Mouse (Mus musculus) thymus, postnatal 36 days (tissue): ENCODE data around the gene Epb41l2.

Experiments
- DNase-seq, 2 experiments: peaks; one replicate each; pipeline ENCODE4 v3.0.0; 2022; ENCODE audit warnings: mixed read lengths in 2 of 2

The Epb41l2 gene

GRCm38 (mm10) chr10:25401356-25401755 is 41.8 kb downstream of the Epb41l2 start:
- no peak for DNase-seq

DNA sequence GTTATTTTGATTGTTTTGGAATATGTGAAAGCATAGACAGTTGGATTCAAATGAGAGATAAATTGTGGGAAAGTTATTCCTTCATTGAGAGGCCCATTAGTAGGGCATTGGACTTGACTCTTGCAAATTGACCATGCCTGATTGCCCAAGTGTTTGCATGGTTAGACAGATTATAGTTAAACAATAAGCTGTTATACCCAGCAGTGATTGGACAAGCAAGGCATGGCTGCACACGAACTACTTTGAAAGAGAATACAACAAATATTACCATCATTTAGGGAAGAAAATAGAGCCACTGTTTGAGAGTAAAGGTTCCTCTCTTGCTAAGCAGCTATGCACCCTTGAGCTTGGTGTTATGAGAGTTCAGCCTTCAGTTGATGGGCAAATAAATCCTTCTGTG is 43.3 kb downstream of the Epb41l2 start:
- no peak for DNase-seq

- DNase-seq = peak in 1 of 2 experiments; percentile 14
Measured at GRCm38 (mm10) chr10:25403813-25404701, 44.5 kb downstream of the Epb41l2 start.

DNA sequence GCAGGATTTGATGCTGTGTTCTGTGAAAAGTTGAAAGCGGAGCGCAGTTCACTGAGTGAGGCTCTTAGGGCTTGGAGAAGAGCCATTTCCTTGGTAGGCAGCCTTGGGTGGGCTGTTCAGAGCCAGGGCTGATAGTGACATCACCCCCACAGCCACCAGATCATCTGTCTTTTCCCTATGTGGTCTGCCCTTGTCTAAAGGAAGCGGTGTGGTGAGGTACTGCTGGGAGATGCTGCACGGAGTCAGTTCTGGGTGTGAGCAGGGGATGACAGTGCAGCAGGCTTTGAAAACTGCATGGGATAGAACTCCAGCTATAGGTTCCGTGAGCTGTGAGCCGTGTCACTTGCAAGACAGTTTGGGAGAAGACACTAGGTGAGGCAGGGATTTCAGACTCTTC is 45.1 kb downstream of the Epb41l2 start:
- no peak for DNase-seq

DNA sequence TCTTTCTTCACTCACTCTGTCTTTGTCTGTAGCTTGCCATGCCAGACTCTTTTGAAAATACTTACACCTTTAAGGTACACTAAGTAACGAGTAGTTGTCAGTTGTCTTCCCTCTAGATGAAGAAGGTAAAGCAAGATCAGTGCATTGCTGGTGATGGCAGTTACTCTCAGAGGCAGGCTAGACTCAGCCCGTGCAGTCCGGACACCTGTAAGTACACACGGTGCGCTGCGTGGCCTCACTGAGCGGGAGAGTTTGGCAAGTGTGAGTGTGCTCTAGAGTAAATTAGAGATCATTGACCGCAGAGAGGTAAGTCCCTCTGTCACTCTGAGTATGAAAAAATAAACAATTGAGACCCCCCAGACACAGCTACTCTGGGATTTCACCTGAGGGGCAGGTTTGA is 46.0 kb downstream of the Epb41l2 start:
- DNase-seq = no peak

GRCm38 (mm10) chr10:25406695-25407094 is 47.1 kb downstream of the Epb41l2 start:
- DNase-seq = no peak

DNA sequence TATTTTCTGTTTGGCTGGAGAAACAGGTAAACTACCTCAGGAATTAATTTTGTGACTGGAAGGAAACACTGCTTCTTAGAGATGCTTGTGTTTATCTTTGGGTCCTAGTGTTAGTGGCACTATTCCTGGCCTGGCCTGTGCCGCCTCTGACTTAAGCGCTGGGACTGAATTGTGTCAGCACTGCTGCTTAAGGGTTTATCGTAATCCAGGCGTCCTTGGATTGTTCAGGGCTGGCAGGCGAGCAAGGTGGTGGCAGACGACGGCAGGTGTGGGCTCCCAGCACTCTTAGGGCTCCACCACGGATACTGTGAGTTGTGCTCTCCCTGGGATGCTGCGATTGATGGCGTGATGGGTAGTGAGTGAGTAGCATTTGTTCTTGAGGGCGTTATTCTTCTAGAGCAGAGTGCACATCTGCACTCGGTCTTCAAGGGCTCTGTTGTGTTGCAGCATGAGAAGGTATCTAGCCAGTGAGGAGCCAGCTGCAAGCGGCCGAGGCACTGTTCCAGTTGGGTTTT is 48.6 kb downstream of the Epb41l2 start:
- no peak for DNase-seq

GRCm38 (mm10) chr10:25411836-25412373 is 52.3 kb downstream of the Epb41l2 start:
- no peak for DNase-seq

GRCm38 (mm10) chr10:25415188-25415717 is 55.7 kb downstream of the Epb41l2 start:
- peak; percentile 70 to 71 for DNase-seq

- DNase-seq = no peak
Measured at GRCm38 (mm10) chr10:25416696-25417095, 57.1 kb downstream of the Epb41l2 start.

DNA sequence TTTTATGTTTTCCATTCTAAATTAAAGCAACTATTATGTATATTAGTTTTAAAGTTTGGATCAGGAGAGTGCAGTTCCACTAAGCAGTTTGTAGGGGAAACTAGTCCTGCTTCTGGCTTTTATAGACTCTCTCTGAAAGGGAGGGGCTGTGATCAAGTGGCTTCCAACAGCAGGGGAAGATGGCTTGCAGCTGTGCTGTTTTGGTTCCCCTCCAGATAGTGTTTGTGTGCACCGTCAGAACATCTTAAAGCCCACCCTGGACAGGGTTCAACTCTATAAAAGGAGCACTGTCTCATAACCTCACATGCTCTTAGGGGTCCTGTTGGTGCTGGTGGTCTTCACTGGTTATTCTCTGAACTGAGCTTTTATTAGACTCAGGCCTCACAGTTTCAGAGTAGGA is 66.5 kb downstream of the Epb41l2 start:
- DNase-seq = no peak

DNA sequence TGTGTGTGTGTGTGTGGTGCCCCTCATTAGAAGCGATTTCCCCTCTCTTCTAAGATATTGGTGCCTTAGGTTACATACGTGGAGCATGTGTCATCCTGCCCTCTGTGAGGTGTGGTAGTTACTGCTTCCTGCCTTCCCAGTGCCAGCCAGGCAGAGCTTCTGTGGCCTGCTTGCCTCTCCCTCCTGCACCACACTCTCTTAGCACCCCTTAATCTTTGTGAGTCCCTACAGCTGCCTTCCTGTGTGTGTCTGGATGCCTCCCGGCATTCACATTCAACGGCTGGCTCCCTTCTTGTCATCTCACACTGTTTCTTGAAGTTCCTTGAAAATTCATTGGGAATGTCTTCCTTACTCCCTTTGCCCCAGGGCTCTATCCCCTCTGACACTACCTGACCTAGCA is 67.2 kb downstream of the Epb41l2 start:
- DNase-seq = no peak

DNA sequence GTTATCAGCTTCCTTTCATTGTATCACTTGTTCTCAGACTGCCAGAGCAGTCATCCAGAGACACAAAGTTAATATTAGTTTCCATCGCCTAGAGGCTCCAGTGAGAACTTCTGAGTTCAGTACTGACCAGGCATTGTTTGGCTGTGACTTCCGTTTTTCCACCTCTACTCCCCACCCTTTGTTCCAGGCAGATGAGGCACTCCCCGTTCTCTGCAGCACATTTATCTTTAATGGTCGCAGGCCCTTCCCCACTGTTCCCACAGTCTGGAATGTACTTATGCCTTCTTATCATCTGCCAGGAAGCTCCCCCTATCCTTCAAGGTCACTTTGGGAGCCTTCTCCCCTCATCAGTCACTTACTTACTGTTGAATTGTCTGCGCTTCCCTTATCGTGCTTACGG is 67.9 kb downstream of the Epb41l2 start:
- no peak for DNase-seq

DNA sequence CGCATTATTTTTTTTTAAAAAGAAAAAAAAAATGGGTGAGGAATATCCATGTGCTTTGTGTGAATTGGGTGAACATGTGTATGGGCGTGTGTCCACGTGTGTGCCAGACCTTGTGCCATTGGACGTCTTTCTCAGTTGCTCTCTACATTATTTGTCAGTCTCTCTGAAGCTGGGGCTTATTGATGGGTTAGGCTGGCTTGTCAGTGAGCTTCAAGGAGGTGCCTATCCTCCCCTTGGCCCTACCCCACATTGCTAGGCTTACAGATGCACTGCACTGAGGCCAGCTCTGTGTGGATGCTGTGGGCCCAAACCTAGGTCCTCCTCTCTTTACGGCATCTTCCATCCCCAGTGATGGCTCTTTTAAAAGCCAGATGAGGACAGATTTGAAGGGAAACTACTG is 69.1 kb downstream of the Epb41l2 start:
- DNase-seq = no peak

- DNase-seq = no peak
Measured at GRCm38 (mm10) chr10:25429346-25429745, 69.7 kb downstream of the Epb41l2 start.

- no peak for DNase-seq
Measured at GRCm38 (mm10) chr10:25430862-25431261, 71.3 kb downstream of the Epb41l2 start.

GRCm38 (mm10) chr10:25432351-25432750 is 72.8 kb downstream of the Epb41l2 start:
- DNase-seq = no peak

- DNase-seq = no peak
Measured at GRCm38 (mm10) chr10:25432938-25433337, 73.3 kb downstream of the Epb41l2 start.

DNA sequence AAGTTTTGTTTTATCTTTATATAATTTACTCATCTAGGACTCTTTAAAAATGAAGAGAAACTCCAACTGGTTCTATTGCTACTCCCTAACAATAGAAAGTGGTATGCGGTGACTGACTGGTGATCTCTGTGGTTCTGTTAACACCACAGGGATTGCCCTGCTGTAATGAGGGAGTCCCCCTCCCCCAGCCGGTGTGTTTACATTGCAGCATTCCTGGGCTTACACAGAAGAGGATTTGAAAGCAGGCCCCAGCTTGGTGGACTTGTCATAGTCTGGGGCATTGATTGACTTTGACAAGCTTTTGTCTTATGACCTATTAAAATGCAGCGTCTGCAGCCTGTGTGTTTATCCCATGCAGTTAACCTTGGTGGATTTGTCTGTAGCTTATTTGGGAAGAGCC is 73.9 kb downstream of the Epb41l2 start:
- DNase-seq = no peak

GRCm38 (mm10) chr10:25434358-25435044 is 74.9 kb downstream of the Epb41l2 start:
- DNase-seq = no peak

DNA sequence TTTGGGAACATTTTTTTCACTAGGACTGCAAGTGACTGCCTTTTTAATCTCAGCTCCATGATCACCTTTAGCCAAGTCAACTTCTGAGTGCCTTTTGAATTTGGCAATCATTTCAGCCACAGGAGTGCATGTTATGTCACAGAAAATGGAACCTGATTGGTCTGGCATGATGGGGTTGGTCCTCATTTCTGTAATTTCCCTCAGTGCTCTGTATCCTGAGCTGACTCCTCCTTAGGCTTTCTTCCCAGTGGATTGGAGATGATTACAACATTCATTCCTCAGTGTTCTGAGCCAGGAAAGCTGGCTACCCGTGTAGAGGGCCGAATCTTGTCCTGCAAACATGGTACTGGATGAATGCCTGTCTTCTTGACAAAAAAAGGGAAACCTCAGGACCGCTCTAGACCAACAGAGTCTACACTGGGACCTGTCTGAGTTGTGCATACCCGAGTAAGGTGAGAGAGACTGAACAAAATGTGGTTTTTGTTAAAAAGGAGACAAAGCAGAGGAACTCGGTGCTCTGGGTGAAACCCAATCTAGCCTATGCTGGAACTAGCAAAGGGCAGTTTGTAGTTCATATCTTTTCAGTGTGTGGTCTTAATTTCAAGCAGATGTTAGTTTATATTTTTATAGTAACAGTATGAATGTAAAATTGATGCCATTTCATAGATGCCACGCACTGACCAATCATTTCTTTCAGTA is 77.3 kb downstream of the Epb41l2 start:
- no peak for DNase-seq

- DNase-seq = peak; percentile 52 to 71
Measured at GRCm38 (mm10) chr10:25437586-25438298, 78.1 kb downstream of the Epb41l2 start.
